Comparison of ENCODE assay signal across 22 mouse cellular contexts in the genomic region with DNA sequence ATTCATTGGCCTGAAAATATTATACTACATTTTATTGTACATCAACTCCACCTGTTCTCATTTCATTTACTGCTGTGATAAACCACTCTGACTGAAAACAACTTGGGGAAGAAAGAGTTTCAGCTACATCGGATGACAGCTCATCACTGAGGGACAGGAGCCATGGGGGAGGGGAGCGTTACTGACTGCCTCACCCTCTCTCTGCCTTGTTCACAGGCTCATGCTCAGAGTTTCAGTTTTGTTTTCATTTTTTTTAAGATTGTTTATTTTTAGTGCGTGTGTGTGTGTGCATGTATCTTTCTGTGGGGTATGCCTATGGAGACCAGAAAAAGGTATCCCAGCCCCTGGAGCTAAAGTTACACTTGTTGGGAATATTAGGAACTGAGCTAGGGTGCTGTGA. TPM values are rescaled to one million over a fixed set of nuclear protein-coding genes. Genes with fewer than 3 reads are reported as not detected.
A peak's percentile ranks its signal among the peaks of the same experiment; 100 is the strongest.
DNase-seq lines count a peak whose midpoint lies in the region; ATAC-seq lines count a peak whose summit lies in the region.
"Had no signal": no experiment of that assay in that cellular context is flagged by ENCODE, and none has a peak within 500 bp of the region (broad histone marks: within the 10 kb centered on the region; RNA-seq: fewer than 3 reads in every experiment).

No protein-coding gene starts in this region.

- peak; percentile 22 to 42 for DNase-seq in spleen, adult 18-20 months
- no peak for DNase-seq in spleen, adult 12 weeks (ENCODE audit: low spot score)
- DNase-seq in induced T-regulatory cell, adult 2 months (ENCODE audit: low read depth) = peak; percentile 88
- peak; percentile 59 for DNase-seq in spleen, postnatal 36 days (ENCODE audit: low spot score in 2 of 2)
- no peak for DNase-seq in urinary bladder, adult 2 months (ENCODE audit: low spot score)
- DNase-seq in left cerebral cortex, postnatal 25 days (ENCODE audit: low spot score in 2 of 2) = no peak
- DNase-seq: cerebellum, adult 2 months; gastrocnemius, postnatal 36 days; liver, postnatal 0 days; thymus, postnatal 36 days had no signal

- intact Hi-C loops in left cerebral cortex, postnatal 25 days (cut with DNase I) = no loop called here

- peak; percentile 96 for ATAC-seq in CD4-positive, CD25-positive, alpha-beta regulatory T cell, adult 4 months
- ATAC-seq: liver, postnatal 0 days; Patski had no signal

RNA-seq across cellular contexts. Expression of a gene that starts 19.7 kb away (rescaled TPM):
- polyA plus RNA-seq in CD4-positive, CD25-positive, alpha-beta regulatory T cell, adult 4 months (2017; shearing (Covaris generic)) = 1 to 10 TPM; 7.3 to 8.7 TPM
- polyA plus RNA-seq in urinary bladder, adult 2 months (2012; rRNA removed) = 16.1 and 23.4 TPM in 2 replicates
- total RNA-seq in left cerebral cortex, postnatal 25 days (2021) = 10 to 100 TPM; 24.5 to 29.3 TPM

RNA-seq across cellular contexts. Expression of a gene that starts 40.0 kb away (rescaled TPM):
- not detected for polyA plus RNA-seq in CD4-positive, CD25-positive, alpha-beta regulatory T cell, adult 4 months (2017; shearing (Covaris generic))
- polyA plus RNA-seq in urinary bladder, adult 2 months (2012; rRNA removed) = not detected in 2 replicates
- total RNA-seq in left cerebral cortex, postnatal 25 days (2021) = not detected
- total RNA-seq: gastrocnemius, postnatal 36 days; left cerebral cortex, adult 2 months had no signal
- polyA plus RNA-seq: cerebellum, adult 2 months; embryonic facial prominence, embryonic 15.5 days; forebrain, embryonic 11.5 days; frontal cortex, adult 2 months; heart, embryonic 14.5 days; hindbrain, embryonic 10.5 days; intestine, embryonic 14.5 days; kidney, embryonic 14.5 days; limb, embryonic 15.5 days; liver, postnatal 0 days; midbrain, embryonic 11.5 days; Patski had no signal

RNA-seq across cellular contexts. Expression of a gene that starts 58.1 kb away (rescaled TPM):
- 1 to 10 TPM; 1.5 to 1.7 TPM for polyA plus RNA-seq in CD4-positive, CD25-positive, alpha-beta regulatory T cell, adult 4 months (2017; shearing (Covaris generic))
- 54.9 and 63.5 TPM in 2 replicates for polyA plus RNA-seq in urinary bladder, adult 2 months (2012; rRNA removed)
- 100 to 1,000 TPM; 125 to 133 TPM for total RNA-seq in left cerebral cortex, postnatal 25 days (2021)

Comparison
In these comparisons a context has a peak if more than half of its experiments do, and no peak if none do; other contexts are left out.
1. DNase-seq: peak in spleen, adult 18-20 months (2 of 2), induced T-regulatory cell, adult 2 months (single experiment) and spleen, postnatal 36 days (2 of 2); none in spleen, adult 12 weeks (single experiment), urinary bladder, adult 2 months (single experiment) and left cerebral cortex, postnatal 25 days (0 of 2).
2. RNA of a gene that starts 58.1 kb away (polyA plus RNA-seq): 54.9 to 63.5 TPM in urinary bladder, adult 2 months; 1.5 to 1.7 TPM in CD4-positive, CD25-positive, alpha-beta regulatory T cell, adult 4 months; every median in the first group is over 10 times any median in the second.